Mouse (Mus musculus): ENCODE results near the gene Olfr181. TPM values are rescaled to one million over a fixed set of nuclear protein-coding genes. Genes with fewer than 3 reads are reported as not detected.

Olfr181 gene
- polyA plus RNA-seq (2012) = not detected in 2 replicates

GRCm38 (mm10) chr16:58928655-58929054 is at the start of gene Olfr181:
Gene Olfr181 (minus strand): TSS chr16:58928755.

GRCm38 (mm10) chr16:58929292-58929691 is 737 bp upstream of the Olfr181 start, which contains the start of gene Olfr180:
Gene Olfr180 (minus strand): TSS chr16:58929392.

GRCm38 (mm10) chr16:58891963-58892362 is 36.6 kb downstream of the Olfr181 start, which contains the start of gene Olfr178:
Gene Olfr178 (minus strand): TSS chr16:58892063.

Other genes with a start within 250 kb of the Olfr181 start
- not detected in 2 replicates for gene Gpr15, start 209.7 kb downstream of the Olfr181 start, polyA plus RNA-seq (2012)
- 3.1 and 3.6 TPM in 2 replicates for gene Cldnd1, start 200.8 kb downstream of the Olfr181 start, polyA plus RNA-seq (2012)
- not detected in 2 replicates for gene Olfr172, start 165.6 kb downstream of the Olfr181 start, polyA plus RNA-seq (2012)
- gene Olfr173, start 128.5 kb downstream of the Olfr181 start, polyA plus RNA-seq (2012) = 0.07 TPM in 1 of 2 replicates, not detected in the other
- gene Olfr175-ps1, start 102.0 kb downstream of the Olfr181 start, polyA plus RNA-seq (2012) = not detected in 2 replicates
- gene Olfr177, start 54.0 kb downstream of the Olfr181 start, polyA plus RNA-seq (2012) = not detected in 2 replicates
- not detected in 2 replicates for gene Olfr178, start 36.7 kb downstream of the Olfr181 start, polyA plus RNA-seq (2012)
- not detected in 2 replicates for gene Olfr180, start 637 bp upstream of the Olfr181 start, polyA plus RNA-seq (2012)
- gene Olfr183, start 66.6 kb upstream of the Olfr181 start, polyA plus RNA-seq (2012) = 0.06 TPM in 1 of 2 replicates, not detected in the other
- gene Olfr186, start 101.5 kb upstream of the Olfr181 start, polyA plus RNA-seq (2012) = not detected in 2 replicates
- not detected in 2 replicates for gene Olfr187, start 111.0 kb upstream of the Olfr181 start, polyA plus RNA-seq (2012)
- not detected in 2 replicates for gene Olfr190, start 149.2 kb upstream of the Olfr181 start, polyA plus RNA-seq (2012)
- gene Olfr191, start 161.1 kb upstream of the Olfr181 start, polyA plus RNA-seq (2012) = not detected in 2 replicates
- not detected in 2 replicates for gene Olfr193, start 183.1 kb upstream of the Olfr181 start, polyA plus RNA-seq (2012)
- not detected in 2 replicates for gene Olfr194, start 192.3 kb upstream of the Olfr181 start, polyA plus RNA-seq (2012)
- gene Olfr195, start 218.3 kb upstream of the Olfr181 start, polyA plus RNA-seq (2012) = not detected in 2 replicates
- not detected in 2 replicates for gene Olfr196, start 241.7 kb upstream of the Olfr181 start, polyA plus RNA-seq (2012)

Data from megakaryocyte-erythroid progenitor cell, adult 5 weeks (primary cell).